Mouse (Mus musculus): ENCODE results near the gene Olfr1392. TPM values are rescaled to one million over a fixed set of nuclear protein-coding genes. Genes with fewer than 3 reads are reported as not detected.
A peak's percentile ranks its signal among the peaks of the same experiment; 100 is the strongest.

The Olfr1392 gene
- total and polyA plus RNA-seq, 3 experiments = not detected

DNA sequence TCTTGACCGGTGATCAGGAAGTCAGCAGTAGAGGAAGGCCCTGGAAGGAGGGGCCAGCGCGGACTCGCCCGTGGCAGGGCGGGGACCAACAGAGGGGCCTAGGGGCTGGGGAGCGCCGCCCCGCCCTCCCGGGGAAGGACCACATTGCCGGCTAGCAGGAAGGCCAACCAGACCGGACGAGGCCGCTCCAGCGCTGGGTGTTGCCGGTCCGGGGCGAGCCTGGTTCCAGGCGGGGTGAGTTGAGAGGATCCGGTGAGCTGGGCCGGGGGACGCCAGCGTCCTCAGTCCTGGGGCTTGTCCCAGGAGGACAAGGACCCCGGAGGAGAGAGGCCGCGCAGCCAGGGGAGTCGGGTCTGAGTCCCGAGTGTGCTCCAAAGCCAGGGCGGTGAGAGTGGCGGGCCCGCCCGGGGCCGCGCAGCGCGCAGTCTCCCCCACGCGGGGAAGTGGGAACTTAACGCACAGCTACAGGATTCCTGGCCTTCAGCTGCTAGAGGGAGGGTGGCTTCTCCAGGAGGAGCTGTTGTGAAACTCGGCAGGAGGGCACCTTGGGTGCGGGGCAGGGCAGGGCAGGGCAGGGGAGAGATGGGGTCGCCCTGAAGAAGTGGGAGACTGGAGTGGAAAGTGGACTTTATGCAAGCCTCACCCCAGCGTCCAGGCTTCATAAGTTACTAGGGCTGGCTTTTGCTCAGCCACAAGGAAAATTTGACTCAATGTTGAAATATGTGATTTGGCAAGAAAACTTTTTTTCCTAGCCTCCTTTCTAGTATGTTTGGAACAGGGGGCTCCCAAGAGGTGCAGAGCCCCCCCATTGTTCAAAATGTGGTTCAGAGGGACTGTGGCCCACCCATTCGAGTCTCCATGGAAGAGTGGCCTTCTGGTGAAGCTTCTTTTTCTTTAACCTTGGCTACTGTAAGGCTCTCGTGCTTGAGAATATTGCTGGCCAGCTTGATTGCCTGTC, 34.4 kb upstream of the Olfr1392 start (continued):
- TF ChIP-seq TCF12 (IDR thresholded peaks at IDR 0.05; ENCODE audit: low read depth, low read length) = peak; percentile 89
- 0 out of 2 replicates have a peak, but pooled peaks have one; percentile 5 for TF ChIP-seq KAT2A (IDR thresholded peaks at IDR 0.05; ENCODE audit: insufficient replicate concordance, low read length)
- no peak for TF ChIP-seq USF2 (conservative IDR thresholded peaks at IDR 0.05; ENCODE audit: low read depth, low read length)
- peak; percentile 92 for TF ChIP-seq POLR2A (IDR thresholded peaks at IDR 0.05; ENCODE audit: low read depth, low read length)
- TF ChIP-seq SMC3 (IDR thresholded peaks at IDR 0.05; ENCODE audit: low read depth, low read length) = peak; percentile 49
- TF ChIP-seq USF1 (IDR thresholded peaks at IDR 0.05; ENCODE audit: low read depth, low read length) = no peak
- no peak for TF ChIP-seq MAFK (IDR thresholded peaks at IDR 0.05; ENCODE audit: insufficient replicate concordance, low read length)
- TF ChIP-seq CHD2 (IDR thresholded peaks at IDR 0.05; ENCODE audit: low read length) = no peak
- TF ChIP-seq EP300 (IDR thresholded peaks at IDR 0.05; ENCODE audit: low read length) = no peak

DNA sequence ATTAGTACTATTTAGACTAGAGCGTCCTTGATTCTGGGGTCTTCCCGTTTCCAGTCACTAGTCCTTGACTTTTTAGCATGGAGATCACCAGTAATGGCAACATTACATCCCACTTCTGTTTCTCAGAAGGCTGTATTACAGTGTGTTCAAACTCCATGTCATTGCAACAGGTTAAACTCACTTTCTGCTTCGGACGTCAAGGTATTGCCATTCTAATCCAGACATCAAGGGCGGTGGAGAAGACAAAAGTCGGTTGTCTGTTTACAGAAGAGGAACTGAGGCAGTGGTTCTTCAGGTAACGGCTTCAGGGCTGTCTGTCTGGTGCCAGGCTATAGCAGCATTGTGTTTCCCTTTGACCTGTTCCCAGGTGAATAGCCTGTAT, 33.7 kb upstream of the Olfr1392 start:
- H3K4me2 ChIP-seq (ENCODE audit: insufficient read depth, low read depth, poor library complexity, severe bottlenecking) = peak overlapping the region; percentile 55
- in situ Hi-C loops (cut with MboI; ENCODE audit: low pct_ligation_motif_present, low pct_unique_long_range_greater_than_20kb, low sequenced_read_pairs) (loop anchor here (25.0 kb wide), 1 partner anchor 139 kb away; the partner anchor contains the start of gene Olfr1396), dilution Hi-C loops (cut with MboI; ENCODE audit: extremely low pct_ligation_motif_present, extremely low pct_unique_long_range_greater_than_20kb, low sequenced_read_pairs) (no loop called here)
- no peak for DNase-seq (ENCODE audit: extremely low read depth)
- H3K36me3 ChIP-seq (replicated peaks in 1 of 2; ENCODE audit: control insufficient read depth in 1 of 2, insufficient read depth in 1 of 2, low read length in 1 of 2) = peaks cover 30 to 48% of the 10 kb centered on the region in 2 experiments
- H3K27ac ChIP-seq (ENCODE audit: insufficient read depth, low read depth) = peak overlapping the region; percentile 5; the same call in 1 of the 2 replicates
- peaks cover 68% of the 10 kb centered on the region for H3K79me2 ChIP-seq (replicated peaks; ENCODE audit: control insufficient read depth, extremely low read depth, insufficient read depth, poor library complexity, severe bottlenecking)
- H3K9me3 ChIP-seq (replicated peaks; ENCODE audit: low read length) = no peaks in the 10 kb centered on the region
- H3K9ac ChIP-seq (ENCODE audit: insufficient read depth, low read depth) = peak overlapping the region; percentile 83
- peak overlapping the region; percentile 56 to 79 (median 72) for H3K4me3 ChIP-seq (replicated peaks in 1 of 3; ENCODE audit: low read depth in 2 of 3, low read length in 2 of 3, poor library complexity in 1 of 3)
- TF ChIP-seq TCF12 (IDR thresholded peaks at IDR 0.05; ENCODE audit: low read depth, low read length) (0 out of 2 replicates have a peak, but pooled peaks have one; percentile 17), KAT2A (IDR thresholded peaks at IDR 0.05; ENCODE audit: insufficient replicate concordance, low read length) (0 out of 2 replicates have a peak, but pooled peaks have one; percentile 30), HCFC1 (IDR thresholded peaks at IDR 0.05; ENCODE audit: low read depth, low read length) (no peak), SIN3A (IDR thresholded peaks at IDR 0.05; ENCODE audit: low read length) (0 out of 2 replicates have a peak, but pooled peaks have one; percentile 43), RCOR1 (conservative IDR thresholded peaks at IDR 0.05; ENCODE audit: low read depth, low read length) (0 out of 2 replicates have a peak, but pooled peaks have one; percentile 42), UBTF (IDR thresholded peaks at IDR 0.05; ENCODE audit: low read depth, low read length) (no peak), NRF1 (IDR thresholded peaks at IDR 0.05; ENCODE audit: low read depth, low read length) (no peak), ELF1 (IDR thresholded peaks at IDR 0.05; ENCODE audit: low read depth, low read length) (no peak), MEF2A (IDR thresholded peaks at IDR 0.05; ENCODE audit: borderline replicate concordance, low read depth, low read length) (no peak), CHD1 (IDR thresholded peaks at IDR 0.05; ENCODE audit: low read depth, low read length) (peak; percentile 84; the same call in 1 of the 2 replicates), EP300 (IDR thresholded peaks at IDR 0.05; ENCODE audit: low read length) (peak; percentile 32; the same call in 1 of the 2 replicates), MAZ (IDR thresholded peaks at IDR 0.05; ENCODE audit: low read depth, low read length) (0 out of 2 replicates have a peak, but pooled peaks have one; percentile 46), MXI1 (IDR thresholded peaks at IDR 0.05; ENCODE audit: low read depth, low read length) (peak; percentile 51; the same call in 1 of the 2 replicates), MAFK (IDR thresholded peaks at IDR 0.05; ENCODE audit: insufficient replicate concordance, low read length) (no peak), PAX5 (IDR thresholded peaks at IDR 0.05; ENCODE audit: low read length) (no peak), ZMIZ1 (IDR thresholded peaks at IDR 0.05; ENCODE audit: low read depth, low read length) (peak; percentile 45; the same call in 1 of the 2 replicates), MAX (IDR thresholded peaks at IDR 0.05; ENCODE audit: low read length) (0 out of 2 replicates have a peak, but pooled peaks have one; percentile 27)
- H3K27me3 ChIP-seq (replicated peaks) = no peaks in the 10 kb centered on the region
- H3K4me1 ChIP-seq (ENCODE audit: control insufficient read depth in 1 of 2, insufficient read depth in 2 of 2) = peaks cover 13 to 76% of the 10 kb centered on the region in 2 experiments
